Mouse (Mus musculus): Measurements from ENCODE around the gene Kansl3. TPM values are rescaled to one million over a fixed set of nuclear protein-coding genes. Genes with fewer than 3 reads are reported as not detected.

Gene Kansl3
- polyA plus RNA-seq, 1 experiment from 2014 or later = 34.8 TPM

- Histone ChIP-seq H3K9ac (no peak overlapping the region), H3K4me1 (replicated peaks) (no peaks in the 10 kb centered on the region), H3K36me3 (peaks cover 93% of the 10 kb centered on the region), H3K27ac (replicated peaks) (no peak overlapping the region), H3K27me3 (no peaks in the 10 kb centered on the region), H3K4me2 (no peak overlapping the region), H3K9me3 (no peaks in the 10 kb centered on the region), H3K4me3 (no peak overlapping the region)
- ATAC-seq (ENCODE audit: low read depth) = no peak
- 95% methylated on average over 4 of the region's 4 CpGs for WGBS
Observed at GRCm38 (mm10) chr1:36352351-36352750, 16.6 kb downstream of the Kansl3 start.

- no peak overlapping the region for H3K4me2 ChIP-seq
- peaks cover 98% of the 10 kb centered on the region for H3K36me3 ChIP-seq
- H3K4me3 ChIP-seq = no peak overlapping the region
- no peaks in the 10 kb centered on the region for H3K9me3 ChIP-seq
- no peak for ATAC-seq (ENCODE audit: low read depth)
- no peak overlapping the region for H3K27ac ChIP-seq (replicated peaks)
- 95% methylated on average over 6 of the region's 6 CpGs for WGBS
- H3K9ac ChIP-seq = no peak overlapping the region
- no peaks in the 10 kb centered on the region for H3K4me1 ChIP-seq (replicated peaks)
- H3K27me3 ChIP-seq = no peaks in the 10 kb centered on the region
Observed at GRCm38 (mm10) chr1:36342547-36342946, 26.4 kb downstream of the Kansl3 start.

GRCm38 (mm10) chr1:36332955-36333887 lies 35.8 kb downstream of the Kansl3 start:
- Histone ChIP-seq H3K36me3 (peaks cover 76% of the 10 kb centered on the region), H3K9me3 (no peaks in the 10 kb centered on the region), H3K4me3 (no peak overlapping the region), H3K9ac (no peak overlapping the region), H3K27me3 (no peaks in the 10 kb centered on the region), H3K4me2 (no peak overlapping the region), H3K27ac (replicated peaks) (no peak overlapping the region), H3K4me1 (replicated peaks) (no peaks in the 10 kb centered on the region)
- WGBS = 84% methylated on average over 14 of the region's 14 CpGs
- no peak for ATAC-seq (ENCODE audit: low read depth)

- Histone ChIP-seq H3K27ac (replicated peaks) (no peak overlapping the region), H3K36me3 (peaks cover 72% of the 10 kb centered on the region), H3K9me3 (no peaks in the 10 kb centered on the region), H3K4me3 (no peak overlapping the region), H3K27me3 (no peaks in the 10 kb centered on the region), H3K4me2 (no peak overlapping the region), H3K4me1 (replicated peaks) (no peaks in the 10 kb centered on the region), H3K9ac (no peak overlapping the region)
- no peak for ATAC-seq (ENCODE audit: low read depth)
- 79% methylated on average over 6 of the region's 6 CpGs for WGBS
Observed at GRCm38 (mm10) chr1:36331743-36332142, 37.2 kb downstream of the Kansl3 start.

GRCm38 (mm10) chr1:36326815-36327214 lies 42.2 kb downstream of the Kansl3 start:
- H3K27me3 ChIP-seq = no peaks in the 10 kb centered on the region
- 93% methylated on average over 2 of the region's 2 CpGs for WGBS

GRCm38 (mm10) chr1:36325900-36326321 lies 43.1 kb downstream of the Kansl3 start:
- no peaks in the 10 kb centered on the region for H3K4me1 ChIP-seq (replicated peaks)
- H3K36me3 ChIP-seq = peaks cover 31% of the 10 kb centered on the region
- no peak overlapping the region for H3K4me2 ChIP-seq
- no peak overlapping the region for H3K9ac ChIP-seq
- 96% methylated on average over 2 of the region's 2 CpGs for WGBS
- no peak overlapping the region for H3K4me3 ChIP-seq
- H3K27ac ChIP-seq (replicated peaks) = no peak overlapping the region
- no peaks in the 10 kb centered on the region for H3K27me3 ChIP-seq
- ATAC-seq (ENCODE audit: low read depth) = no peak
- no peaks in the 10 kb centered on the region for H3K9me3 ChIP-seq

More at GRCm38 (mm10) chr1:36326815-36327214, 42.2 kb downstream of the Kansl3 start:
- H3K4me1 ChIP-seq (replicated peaks) = no peaks in the 10 kb centered on the region
- ATAC-seq (ENCODE audit: low read depth) = no peak
- H3K4me2 ChIP-seq = no peak overlapping the region
- H3K36me3 ChIP-seq = peaks cover 37% of the 10 kb centered on the region
- H3K9me3 ChIP-seq = no peaks in the 10 kb centered on the region
- H3K4me3 ChIP-seq = no peak overlapping the region
- no peak overlapping the region for H3K27ac ChIP-seq (replicated peaks)
- H3K9ac ChIP-seq = no peak overlapping the region

GRCm38 (mm10) chr1:36323746-36324448 lies 45.1 kb downstream of the Kansl3 start:
- 56% methylated on average over 8 of the region's 8 CpGs for WGBS
- Histone ChIP-seq H3K9me3 (no peaks in the 10 kb centered on the region), H3K4me2 (no peak overlapping the region), H3K4me3 (no peak overlapping the region), H3K27me3 (no peaks in the 10 kb centered on the region), H3K4me1 (replicated peaks) (no peaks in the 10 kb centered on the region), H3K36me3 (peaks cover 21% of the 10 kb centered on the region), H3K27ac (replicated peaks) (no peak overlapping the region), H3K9ac (no peak overlapping the region)
- no peak for ATAC-seq (ENCODE audit: low read depth)

- no peak overlapping the region for H3K4me2 ChIP-seq
- peaks cover 19% of the 10 kb centered on the region for H3K36me3 ChIP-seq
- no peaks in the 10 kb centered on the region for H3K9me3 ChIP-seq
- 73% methylated on average over 9 of the region's 9 CpGs for WGBS
- no peak for ATAC-seq (ENCODE audit: low read depth)
- H3K27me3 ChIP-seq = no peaks in the 10 kb centered on the region
- no peak overlapping the region for H3K27ac ChIP-seq (replicated peaks)
- H3K9ac ChIP-seq = no peak overlapping the region
- no peak overlapping the region for H3K4me3 ChIP-seq
- no peaks in the 10 kb centered on the region for H3K4me1 ChIP-seq (replicated peaks)
Observed at GRCm38 (mm10) chr1:36323076-36323475, 45.9 kb downstream of the Kansl3 start.

GRCm38 (mm10) chr1:36321829-36322573 lies 47.0 kb downstream of the Kansl3 start:
- no peak overlapping the region for H3K27ac ChIP-seq (replicated peaks)
- H3K9ac ChIP-seq = no peak overlapping the region
- no peaks in the 10 kb centered on the region for H3K27me3 ChIP-seq
- H3K4me1 ChIP-seq (replicated peaks) = no peaks in the 10 kb centered on the region
- H3K36me3 ChIP-seq = peaks cover 9% of the 10 kb centered on the region
- no peak overlapping the region for H3K4me3 ChIP-seq
- WGBS = 76% methylated on average over 11 of the region's 11 CpGs
- no peak overlapping the region for H3K4me2 ChIP-seq
- no peak for ATAC-seq (ENCODE audit: low read depth)
- no peaks in the 10 kb centered on the region for H3K9me3 ChIP-seq

GRCm38 (mm10) chr1:36321164-36321563 lies 47.8 kb downstream of the Kansl3 start:
- H3K4me3 ChIP-seq = no peak overlapping the region
- H3K4me2 ChIP-seq = no peak overlapping the region
- ATAC-seq (ENCODE audit: low read depth) = no peak
- H3K27me3 ChIP-seq = no peaks in the 10 kb centered on the region
- WGBS = 76% methylated on average over 2 of the region's 2 CpGs
- H3K4me1 ChIP-seq (replicated peaks) = no peaks in the 10 kb centered on the region
- H3K36me3 ChIP-seq = peaks cover 9% of the 10 kb centered on the region
- no peak overlapping the region for H3K9ac ChIP-seq
- no peaks in the 10 kb centered on the region for H3K9me3 ChIP-seq
- H3K27ac ChIP-seq (replicated peaks) = no peak overlapping the region

- H3K9ac ChIP-seq = no peak overlapping the region
- H3K4me1 ChIP-seq (replicated peaks) = no peaks in the 10 kb centered on the region
- no peaks in the 10 kb centered on the region for H3K9me3 ChIP-seq
- 87% methylated on average over 2 of the region's 2 CpGs for WGBS
- H3K27ac ChIP-seq (replicated peaks) = no peak overlapping the region
- H3K4me2 ChIP-seq = no peak overlapping the region
- H3K27me3 ChIP-seq = no peaks in the 10 kb centered on the region
- 0 out of 2 replicates have a peak, but pooled peaks cover 5% of the 10 kb centered on the region for H3K36me3 ChIP-seq
- no peak overlapping the region for H3K4me3 ChIP-seq
- ATAC-seq (ENCODE audit: low read depth) = no peak
Observed at GRCm38 (mm10) chr1:36315776-36316100, 53.2 kb downstream of the Kansl3 start.

All from neural tube, embryonic 13.5 days (tissue).